Mouse (Mus musculus) brain, embryonic 18.5 days (tissue): Measurements from ENCODE around the gene Auts2.
A peak's percentile ranks its signal among the peaks of the same experiment; 100 is the strongest.

Experiments
- DNase-seq: peaks from one replicate; pipeline ENCODE4 v3.0.0-alpha.2; 2012; ENCODE audit warnings: low read depth, low spot score

The Auts2 gene

DNA sequence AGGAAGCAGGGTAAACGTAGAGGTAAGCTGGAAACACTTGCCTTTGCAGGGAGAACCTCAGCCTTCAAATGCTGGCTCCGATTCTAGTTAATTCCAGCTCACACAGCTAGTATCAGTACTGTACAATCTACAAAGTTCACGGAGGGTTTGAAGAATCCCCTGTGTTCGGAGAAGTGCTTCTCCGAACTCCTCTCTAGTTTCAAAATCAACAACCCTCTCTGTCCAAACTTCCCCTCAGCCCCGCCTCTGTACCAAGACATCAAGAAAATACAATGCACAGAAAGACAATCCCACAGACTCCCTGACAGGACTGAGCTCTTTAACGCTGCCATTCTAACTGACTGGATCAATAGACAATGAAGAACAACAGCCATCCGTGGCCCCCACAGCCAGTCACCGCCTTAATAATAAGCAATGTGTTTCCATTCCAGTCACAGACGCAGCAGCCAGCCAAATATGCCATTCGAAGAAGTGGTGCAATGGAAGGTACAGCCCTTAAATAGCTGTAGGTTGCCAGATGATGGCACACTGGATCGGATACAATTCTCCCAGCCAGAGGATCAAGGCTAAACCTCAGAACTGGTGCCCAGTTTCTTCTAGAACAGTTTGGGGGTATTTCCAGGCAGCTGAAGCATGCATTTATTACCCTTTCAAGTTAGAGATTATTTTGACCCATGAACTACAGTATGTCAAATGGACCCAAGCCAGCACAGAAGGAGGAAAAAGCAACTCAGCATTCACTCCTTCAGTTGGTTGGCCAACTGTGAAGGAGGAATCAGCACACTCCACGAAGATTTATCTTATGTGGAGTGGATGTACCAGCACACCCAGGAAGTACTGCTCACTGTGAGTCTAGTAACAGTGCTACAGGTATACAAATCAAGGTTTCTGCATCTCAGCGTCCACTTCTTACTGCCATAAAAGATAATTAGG is 151.0 kb downstream of the Auts2 start:
- DNase-seq, result no peak

- DNase-seq, result no peak
Measured at GRCm38 (mm10) chr5:132388746-132389145, 154.4 kb downstream of the Auts2 start.

DNA sequence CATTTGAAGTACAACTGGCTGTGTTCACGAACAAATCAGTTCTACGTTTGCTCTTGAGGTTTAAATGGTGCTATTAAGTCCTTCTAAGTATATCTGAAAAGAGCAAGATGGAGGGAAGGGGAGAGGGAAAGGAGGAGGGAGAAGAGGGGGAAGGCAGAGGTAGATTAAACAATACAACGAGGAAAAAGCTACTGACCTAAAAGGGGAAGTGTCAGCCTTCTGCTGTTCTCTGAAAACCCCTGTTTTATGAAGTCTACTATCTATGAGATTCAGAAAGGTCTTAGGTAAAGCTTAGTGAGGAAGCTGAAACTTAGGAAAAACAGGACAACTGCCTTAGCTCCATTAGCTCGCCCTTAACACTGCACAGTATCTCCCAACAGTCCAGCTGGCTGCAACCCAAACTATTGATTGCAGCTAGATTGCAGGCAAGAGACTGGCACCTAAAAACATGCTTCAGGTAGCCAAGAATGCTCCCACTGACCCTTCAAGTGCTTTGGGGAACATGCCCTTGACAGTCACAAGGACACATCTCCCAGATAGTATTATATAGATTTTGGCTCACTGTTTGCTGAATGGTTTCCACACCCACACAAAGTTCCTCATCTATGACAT is 157.8 kb downstream of the Auts2 start:
- DNase-seq, result no peak

DNA sequence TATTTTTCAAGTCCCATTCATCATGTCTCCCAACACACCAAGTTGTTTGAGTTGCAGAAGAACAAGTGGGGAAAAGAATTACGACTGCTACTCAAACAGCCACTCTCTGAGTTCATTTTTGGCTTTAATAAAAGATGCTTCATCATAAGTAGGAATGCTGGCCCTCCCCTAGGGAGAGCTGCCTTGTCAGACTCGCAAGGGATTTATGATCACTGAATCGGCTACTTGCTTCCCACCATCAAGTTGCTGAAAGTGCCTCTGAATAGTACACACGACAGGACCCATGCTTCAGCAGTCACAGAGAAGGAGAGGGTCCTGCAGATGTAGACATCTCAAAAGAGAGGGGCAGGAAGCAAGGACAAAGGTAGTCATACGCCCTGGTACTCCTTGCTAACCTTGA is 162.9 kb downstream of the Auts2 start:
- no peak for DNase-seq

DNA sequence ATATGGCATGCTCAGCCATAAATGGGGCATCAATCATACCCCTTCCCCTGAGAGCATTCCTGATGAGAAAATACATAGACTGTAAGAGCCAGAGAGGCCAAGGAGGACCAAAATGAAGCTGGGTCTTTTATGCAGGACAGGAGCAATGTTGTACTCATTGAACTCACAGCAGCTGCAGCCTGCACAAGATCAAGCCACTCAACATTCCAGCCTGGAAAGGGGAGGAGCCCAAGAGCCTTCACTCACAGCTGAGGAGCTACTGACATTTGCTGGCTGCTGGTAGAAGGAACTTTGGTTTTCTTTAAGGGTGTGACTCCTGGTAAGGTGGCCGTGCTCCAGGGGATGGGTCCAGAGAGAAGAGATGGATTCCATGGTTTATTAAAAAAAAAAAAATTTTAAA is 164.2 kb downstream of the Auts2 start:
- DNase-seq, result no peak

GRCm38 (mm10) chr5:132375130-132375529 is 168.0 kb downstream of the Auts2 start:
- DNase-seq, result no peak

DNA sequence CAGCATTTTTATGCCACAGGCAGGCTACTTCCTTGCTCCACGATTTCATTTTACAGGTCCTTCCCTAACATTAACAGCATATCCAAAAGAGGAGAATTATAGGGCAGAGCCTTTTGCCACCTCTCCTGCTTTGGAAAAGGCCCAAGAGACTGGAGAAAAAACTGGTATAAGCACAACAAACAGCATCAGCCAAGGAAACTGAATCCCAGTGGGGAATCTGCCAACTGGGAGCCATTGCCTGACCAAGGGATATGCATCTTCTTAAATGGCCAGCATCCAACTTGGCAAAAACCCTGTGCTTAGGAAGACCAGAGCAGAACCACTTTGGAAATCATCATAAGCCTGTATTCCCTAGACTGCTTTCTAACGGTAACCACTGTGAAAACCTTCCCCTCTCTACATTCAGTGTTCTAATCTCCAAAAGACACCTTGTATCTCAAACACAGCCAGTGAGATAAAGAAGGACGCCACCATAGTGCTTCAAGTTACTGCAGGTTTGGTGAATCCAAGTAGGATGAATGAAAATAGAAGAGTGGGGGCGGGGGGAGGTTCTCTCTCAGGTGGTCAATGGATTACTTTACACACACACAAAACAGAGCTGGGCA is 169.6 kb downstream of the Auts2 start:
- no peak for DNase-seq

GRCm38 (mm10) chr5:132372605-132373004 is 170.5 kb downstream of the Auts2 start:
- no peak for DNase-seq

- DNase-seq, result peak; percentile 37
Measured at GRCm38 (mm10) chr5:132368678-132369088, 174.5 kb downstream of the Auts2 start.

- no peak for DNase-seq
Measured at GRCm38 (mm10) chr5:132361276-132361675, 181.9 kb downstream of the Auts2 start.

- DNase-seq, result no peak
Measured at GRCm38 (mm10) chr5:132357726-132358125, 185.4 kb downstream of the Auts2 start.

GRCm38 (mm10) chr5:132355935-132356334 is 187.2 kb downstream of the Auts2 start:
- DNase-seq, result no peak

GRCm38 (mm10) chr5:132352437-132352836 is 190.7 kb downstream of the Auts2 start:
- DNase-seq, result no peak

DNA sequence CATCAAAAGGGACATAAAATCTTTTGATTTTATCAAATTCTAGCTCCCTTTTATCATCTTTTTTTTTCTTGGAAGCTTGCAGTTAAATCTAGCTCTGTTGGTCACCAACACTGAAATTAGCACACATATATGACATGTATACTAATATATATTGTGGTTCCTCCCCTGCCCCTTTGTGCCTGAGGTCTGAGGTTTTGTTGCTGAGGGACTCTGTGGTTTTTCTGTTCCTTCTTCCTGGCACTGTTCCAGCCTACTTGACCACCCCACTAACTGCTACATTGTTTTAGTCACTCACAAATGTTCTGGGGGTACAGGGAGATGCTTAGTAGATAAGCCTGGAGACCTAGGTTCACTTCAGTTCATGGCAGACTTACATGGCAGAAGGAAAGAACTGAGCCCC is 192.0 kb downstream of the Auts2 start:
- no peak for DNase-seq

DNA sequence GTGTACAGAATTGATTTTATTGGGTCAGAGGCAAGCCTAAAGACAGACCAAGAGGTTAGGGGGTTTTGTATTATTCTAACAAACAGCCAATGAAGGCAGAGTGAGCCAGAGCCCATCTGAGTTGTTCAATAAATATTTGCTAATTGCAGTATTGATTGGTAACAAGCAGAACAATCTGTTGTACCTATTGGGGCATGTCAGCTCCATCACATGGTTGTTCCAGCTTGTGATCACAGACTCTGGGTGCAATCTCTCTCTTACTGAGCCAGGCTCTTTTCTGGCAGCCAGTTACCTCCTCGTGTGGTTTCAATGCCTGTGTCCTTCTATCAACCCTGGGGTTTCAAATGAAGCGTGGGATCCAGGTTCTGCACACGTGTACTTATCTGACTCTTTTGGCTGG is 201.8 kb downstream of the Auts2 start:
- DNase-seq, result no peak

- DNase-seq, result no peak
Measured at GRCm38 (mm10) chr5:132337677-132338076, 205.5 kb downstream of the Auts2 start.

DNA sequence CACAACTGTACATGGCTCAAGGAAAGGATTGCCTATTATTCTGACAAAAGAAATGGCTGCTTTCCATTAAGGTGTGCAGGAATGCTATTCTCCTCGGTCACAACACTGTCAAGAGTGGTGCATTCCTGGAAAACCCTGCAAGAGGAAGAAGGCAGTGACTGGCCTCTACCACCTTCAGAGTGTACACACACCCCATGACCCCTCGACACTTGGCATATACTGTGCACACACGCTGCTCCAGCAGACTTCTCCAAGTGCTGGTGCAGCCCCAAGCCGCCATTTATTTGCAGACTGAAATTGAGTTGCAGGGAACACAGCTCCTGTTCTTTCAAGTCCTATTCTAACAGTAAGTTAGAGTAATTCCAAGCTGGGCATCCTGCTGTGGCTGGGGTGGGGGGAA is 207.4 kb downstream of the Auts2 start:
- DNase-seq, result no peak

- no peak for DNase-seq
Measured at GRCm38 (mm10) chr5:132334796-132335195, 208.3 kb downstream of the Auts2 start.

DNA sequence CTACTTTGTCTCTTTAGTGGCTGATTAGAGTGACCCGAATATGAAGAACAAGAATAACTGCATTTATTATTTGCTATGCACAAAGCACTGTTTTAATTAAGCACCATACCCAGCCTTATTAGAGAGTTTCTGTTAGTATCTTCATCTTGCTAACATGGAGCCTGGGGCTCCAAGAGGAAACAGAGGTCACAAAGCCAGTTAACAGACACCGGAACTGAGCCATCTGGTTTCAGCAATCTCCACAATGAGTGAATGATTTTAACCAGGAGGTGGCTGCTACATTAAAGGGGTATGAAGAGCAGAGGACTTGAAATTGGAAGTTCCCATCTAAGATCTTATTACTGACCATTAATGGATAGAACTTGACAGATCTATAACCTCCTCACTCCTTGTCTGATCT is 209.4 kb downstream of the Auts2 start:
- no peak for DNase-seq

- DNase-seq, result no peak
Measured at GRCm38 (mm10) chr5:132332521-132332920, 210.6 kb downstream of the Auts2 start.

- no peak for DNase-seq
Measured at GRCm38 (mm10) chr5:132329171-132329936, 213.8 kb downstream of the Auts2 start.
